Mouse (Mus musculus): ENCODE data around the gene Ggnbp2.
"Not testable (repeated sequence)": the region's sequence is repeated elsewhere in the genome, so short reads cannot be mapped to it uniquely, and the experiment has no call there.

Ggnbp2 gene

DNA sequence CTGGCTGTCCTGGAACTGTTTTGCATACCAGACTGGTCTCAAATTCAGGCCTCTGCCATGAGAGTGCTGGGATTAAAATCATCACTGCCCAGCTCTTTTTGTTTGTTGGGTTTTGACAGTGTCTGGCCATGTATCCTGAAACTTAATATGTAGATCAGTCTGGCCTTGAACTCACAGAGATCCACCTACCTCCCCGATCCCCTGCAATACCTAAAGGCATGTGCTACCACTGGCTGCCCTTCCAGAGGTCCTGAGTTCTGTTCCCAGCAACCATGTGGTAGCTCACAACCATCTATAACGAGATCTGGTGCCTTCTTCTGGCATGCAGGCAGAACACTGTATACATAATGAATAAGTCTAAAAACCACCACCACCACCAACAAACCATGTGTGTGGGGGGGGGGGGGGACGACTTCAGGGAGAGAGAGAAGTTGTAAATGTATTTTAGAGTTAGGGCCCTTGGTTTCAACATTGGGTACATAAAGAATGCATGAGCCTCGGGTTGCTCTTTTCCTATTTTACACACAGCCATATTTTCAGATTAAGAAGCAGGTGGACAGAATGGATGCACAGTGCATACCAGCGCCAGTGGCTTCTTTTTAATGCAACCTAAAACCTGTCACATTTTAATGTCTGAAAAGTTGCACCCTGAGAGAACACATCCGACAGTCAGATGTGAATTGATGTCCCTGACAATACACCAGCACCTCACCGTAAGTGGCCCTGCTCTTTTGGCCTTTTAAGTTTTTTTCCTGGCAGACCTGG lies 8.6 kb upstream of the Ggnbp2 start:
- no peak for DNase-seq

DNA sequence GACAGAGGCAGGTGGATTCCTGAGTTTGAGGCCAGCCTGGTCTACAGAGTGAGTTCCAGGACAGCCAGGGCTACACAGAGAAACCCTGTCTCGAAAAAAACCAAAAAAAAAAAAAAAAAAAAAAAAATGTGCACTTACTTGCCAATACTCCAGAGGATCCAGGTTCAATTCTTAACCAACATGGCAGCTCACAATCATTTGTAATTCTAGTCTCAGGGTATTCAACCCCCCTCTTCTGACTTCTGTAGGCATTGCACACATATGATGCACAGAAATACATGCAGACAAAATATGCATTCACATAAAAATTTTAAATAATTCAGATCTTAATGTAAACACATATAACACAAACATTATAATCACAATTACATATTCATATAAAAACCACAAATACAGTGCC lies 5.4 kb upstream of the Ggnbp2 start:
- not testable (repeated sequence) for DNase-seq

DNA sequence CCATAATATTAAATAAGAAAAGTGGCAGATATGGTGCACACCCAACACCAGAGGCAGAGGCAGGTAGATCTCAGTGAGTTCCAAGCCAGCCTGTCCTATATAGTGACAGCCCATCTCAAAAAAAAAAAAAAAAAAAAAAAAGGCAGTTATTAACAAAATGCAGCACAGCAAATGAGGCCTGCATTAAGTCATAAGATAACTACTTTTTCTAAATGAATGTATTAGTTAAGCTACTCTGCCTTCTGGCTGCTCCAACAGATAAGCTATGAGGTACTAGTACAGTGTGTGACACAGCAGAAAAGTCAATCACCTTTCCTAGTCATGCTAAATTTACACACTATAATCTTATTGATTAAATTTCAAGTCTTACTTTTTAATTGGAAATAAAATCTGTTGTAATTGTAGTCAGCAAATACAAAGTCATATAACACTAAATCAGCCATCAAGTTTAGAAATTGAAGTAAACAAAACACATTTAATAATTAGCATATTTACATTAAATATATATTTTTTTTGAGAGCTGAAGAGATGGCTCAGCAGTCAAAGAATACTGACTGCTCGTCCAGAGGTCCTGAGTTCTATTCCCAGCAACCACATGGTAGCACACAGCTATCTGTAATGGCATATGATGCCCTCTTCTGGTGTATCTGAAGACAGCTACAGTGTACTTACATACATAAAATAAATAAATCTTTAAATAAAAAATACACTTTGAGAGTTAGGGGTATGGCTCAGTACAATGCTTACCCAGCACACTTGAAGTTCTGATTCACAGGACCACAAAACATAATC lies 2.6 kb upstream of the Ggnbp2 start:
- DNase-seq, result no peak

DNA sequence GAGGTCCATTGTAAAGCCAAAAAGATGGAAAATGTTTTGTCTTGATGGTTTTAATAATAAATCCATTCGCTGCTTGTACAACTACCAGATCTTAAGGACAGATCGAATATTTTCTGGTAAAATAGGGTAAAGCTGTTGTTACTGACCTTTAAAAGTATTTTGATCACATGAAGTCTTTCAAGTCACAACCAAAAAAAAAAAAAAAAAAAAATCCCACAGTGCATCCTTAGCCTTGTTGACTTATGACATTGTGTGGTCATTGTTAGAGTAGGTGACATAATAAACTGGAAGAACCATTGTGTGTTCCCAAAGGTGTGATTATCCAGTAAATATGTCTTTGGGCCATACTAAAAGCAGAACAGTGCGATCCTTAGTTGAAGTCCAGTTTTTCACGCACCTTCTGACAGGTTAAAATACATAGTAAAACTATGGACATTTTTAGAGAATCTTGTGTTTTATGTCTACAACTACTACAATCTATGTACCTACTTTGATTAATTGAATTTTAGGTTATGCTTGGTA lies 992 bp upstream of the Ggnbp2 start:
- no peak for DNase-seq

DNA sequence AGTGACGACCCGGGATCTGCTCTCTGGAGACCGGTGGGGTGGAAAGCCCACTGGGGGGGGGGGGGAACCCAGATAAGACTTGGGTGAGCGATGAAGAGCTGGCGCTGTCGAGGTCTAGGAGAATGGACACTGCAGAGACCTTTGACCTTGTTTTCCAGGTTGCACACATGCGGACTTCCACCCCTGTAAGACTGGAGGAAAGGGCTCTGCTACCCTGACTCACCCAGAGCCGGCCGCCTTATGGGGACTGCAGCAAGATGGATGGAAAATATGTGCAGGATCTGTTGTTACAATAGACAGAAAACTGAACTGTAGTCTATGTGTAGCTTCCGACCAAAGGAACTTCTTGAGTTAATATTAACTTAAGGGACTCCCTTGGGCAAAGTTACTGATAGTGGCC lies 429 bp upstream of the Ggnbp2 start:
- no peak for DNase-seq

DNA sequence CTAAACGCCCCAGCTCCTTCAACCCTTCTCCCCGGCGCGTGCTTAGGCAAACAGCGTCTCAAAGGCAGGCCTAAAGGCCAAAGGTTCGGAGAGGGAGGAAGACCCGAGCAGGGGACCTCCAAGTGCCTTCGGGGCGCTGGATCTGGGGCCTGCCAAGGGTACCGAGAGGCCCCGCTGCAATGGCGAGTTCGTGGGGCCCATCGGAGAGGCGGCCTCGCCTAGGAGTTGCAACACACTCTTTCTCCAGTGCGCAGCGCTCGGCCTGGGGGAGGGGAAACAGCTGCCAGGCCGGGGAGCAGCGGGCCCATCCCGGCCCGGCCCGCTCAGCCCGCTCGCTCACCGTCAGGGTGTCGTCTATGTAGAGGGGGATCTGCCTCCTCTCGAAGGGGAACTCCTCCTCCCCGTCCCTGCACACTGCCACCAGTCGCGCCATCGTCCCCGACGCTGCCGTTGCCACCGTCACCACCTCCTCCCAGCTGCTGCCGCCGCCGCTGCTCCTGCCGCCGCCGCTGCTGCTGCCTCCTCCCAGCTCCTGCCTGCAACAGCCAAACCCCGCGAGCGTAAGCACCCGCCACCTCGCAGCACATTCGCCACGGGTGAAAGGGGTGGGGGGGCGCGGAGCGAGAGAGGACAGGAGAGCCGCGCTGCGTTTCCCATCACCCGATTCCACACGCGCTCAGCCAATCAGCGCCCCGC lies 932 bp downstream of the Ggnbp2 start:
- peak; percentile 92 to 96 for DNase-seq

DNA sequence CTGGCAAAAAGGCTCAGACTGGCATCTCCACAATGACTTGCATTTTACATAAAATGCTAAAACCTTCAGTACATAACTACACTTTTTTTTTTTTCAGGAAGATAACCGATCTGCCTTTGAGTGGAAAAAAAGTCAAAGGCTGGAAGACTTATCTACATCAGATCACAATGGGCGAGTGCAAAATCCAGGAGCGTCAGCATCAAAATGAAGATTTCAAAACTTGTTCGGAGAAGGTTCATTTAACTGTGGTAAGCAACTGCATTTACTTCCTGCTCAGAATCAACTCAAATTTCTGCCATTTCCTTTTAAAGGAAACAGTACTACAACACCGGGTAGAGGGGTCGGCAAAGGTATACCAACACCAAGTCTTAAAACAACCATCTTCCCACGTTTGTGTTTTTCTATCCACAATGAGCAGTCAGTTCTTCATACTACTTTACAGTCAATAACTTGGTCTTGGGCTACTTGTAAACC lies 1.8 kb downstream of the Ggnbp2 start:
- no peak for DNase-seq

DNA sequence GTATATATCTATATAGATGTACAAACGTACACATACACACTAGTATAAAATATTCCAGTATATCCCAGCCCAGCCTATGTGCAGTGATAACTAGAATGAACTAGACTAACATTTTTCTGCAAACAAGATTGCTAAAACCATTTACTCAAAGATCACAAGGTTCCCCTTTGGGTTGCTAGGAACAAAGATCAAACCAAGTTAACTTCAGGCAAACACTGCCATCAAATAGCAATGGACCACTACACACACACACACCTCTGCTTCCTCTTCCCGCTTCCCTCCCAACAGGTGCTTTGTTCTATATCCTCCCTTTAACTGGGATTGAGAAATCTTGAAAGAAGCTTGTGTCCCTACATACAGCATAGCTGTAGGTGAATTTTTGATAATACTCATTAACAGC lies 3.0 kb downstream of the Ggnbp2 start:
- DNase-seq, result no peak

DNA sequence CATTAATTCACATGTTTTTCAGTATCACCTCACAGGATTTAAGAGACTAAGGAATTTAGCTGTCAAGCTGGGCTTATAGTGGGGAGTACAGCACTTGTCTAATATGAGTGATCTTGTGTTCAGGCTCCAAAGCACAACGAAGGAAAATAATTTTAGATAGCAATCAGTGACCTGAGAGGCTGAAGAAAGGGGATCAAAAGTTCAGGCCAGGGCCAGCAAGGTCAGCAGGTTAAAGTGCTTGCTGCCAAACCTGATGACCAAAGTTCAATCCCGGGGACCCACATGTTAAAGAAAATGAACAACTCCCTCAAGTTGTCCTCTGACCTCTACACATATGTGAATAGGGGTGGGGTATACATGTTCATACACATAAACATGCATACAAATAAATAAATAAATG lies 5.3 kb downstream of the Ggnbp2 start:
- no peak for DNase-seq

DNA sequence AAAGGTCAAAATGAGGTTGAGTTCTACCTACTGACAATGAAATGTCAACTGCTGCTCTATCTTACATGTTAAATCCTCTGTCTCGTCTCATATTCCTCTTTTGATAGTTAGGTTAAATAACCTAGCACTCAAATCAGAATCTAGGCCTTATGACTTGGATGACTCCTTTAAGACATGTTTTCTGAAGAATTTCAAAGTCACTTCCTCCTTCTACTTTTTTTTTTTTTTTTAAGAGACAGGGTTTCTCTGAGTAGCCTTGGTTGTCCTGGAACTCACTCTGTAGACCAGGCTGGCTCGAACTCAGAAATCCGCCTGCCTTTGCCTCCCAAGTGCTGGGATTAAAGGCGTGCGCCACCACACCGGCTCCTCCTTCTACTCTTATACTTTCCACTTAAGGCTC lies 15.3 kb downstream of the Ggnbp2 start:
- DNase-seq, result no peak

DNA sequence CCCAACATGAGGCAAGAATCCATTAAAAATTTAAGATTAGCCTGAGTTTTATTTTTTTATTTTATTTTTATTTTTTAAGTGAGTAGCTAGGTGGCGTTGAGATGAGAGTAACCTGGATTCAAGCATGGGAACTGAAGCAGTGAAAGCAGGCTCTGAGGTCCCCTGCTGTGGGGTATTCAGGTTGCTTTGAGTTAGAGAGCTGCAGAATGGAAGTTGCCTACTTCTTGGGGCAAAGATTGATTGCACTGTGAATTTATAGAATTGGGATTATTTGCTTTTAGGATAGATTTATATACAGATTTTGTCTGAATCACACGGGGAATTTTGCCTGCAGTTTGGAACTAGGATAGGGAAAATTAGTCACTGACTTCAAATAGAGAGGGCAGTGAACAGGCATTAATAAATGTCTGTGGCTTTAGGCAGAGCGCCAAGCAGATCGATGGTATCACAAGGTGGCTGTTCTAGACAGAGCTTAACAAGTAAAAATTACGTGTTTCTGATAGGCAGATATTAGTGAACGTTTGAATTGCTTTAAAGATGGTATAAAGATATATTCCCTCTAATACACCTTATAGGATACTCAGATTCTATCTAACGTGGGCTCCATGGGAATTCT lies 23.0 kb downstream of the Ggnbp2 start:
- DNase-seq, result no peak

DNA sequence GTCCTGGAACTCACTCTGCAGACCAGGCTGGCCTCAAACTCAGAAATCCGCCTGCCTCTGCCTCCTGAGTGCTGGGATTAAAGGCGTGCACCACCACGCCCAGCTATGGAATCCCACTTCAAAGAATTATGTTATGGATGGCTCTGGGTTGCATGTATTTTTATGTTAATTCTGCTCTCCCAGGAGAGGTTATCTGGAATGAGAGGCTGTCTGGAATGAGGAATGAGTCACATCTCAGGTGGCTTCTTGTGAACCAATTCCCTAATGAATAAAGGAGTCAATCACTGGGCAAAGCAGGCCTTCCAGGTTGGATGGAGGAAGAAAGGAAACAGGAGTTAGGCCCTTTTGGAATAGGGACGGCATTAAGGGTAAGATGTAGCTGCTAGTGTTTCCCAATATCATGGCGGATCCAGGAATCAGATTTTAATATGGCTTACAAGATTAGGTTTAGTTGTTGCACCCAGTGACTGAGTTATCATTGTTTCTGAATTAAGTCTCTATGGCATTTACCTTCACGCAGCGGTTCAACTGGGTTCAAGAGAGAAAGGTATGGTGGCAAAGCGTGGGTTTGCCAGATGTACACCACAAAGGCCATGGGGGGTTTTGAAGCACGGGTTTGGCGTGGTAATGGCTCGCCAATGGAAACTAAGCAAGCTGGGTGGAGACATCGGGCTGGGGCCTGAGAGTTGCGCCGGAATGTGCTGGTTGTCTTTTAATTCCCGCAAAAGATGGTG lies 23.7 kb downstream of the Ggnbp2 start:
- DNase-seq, result no peak

DNA sequence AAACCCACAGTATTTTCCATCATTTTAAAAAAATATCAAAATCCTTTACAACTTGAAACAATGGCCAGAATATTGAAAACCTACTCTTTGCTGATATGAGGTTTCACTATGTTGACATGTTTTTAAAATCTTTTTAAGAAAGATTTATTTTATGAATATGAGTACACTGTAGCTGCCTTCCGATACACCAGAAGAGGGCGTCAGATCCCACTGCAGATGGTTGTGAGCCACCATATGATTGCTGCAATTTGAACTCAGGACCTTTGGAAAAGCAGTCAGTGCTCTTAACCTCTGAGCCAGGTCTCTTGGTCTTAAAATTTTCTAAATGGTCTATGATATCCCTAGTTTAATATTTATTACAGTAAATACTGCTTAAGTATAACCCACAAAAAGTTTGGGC lies 31.3 kb downstream of the Ggnbp2 start:
- no peak for DNase-seq

DNA sequence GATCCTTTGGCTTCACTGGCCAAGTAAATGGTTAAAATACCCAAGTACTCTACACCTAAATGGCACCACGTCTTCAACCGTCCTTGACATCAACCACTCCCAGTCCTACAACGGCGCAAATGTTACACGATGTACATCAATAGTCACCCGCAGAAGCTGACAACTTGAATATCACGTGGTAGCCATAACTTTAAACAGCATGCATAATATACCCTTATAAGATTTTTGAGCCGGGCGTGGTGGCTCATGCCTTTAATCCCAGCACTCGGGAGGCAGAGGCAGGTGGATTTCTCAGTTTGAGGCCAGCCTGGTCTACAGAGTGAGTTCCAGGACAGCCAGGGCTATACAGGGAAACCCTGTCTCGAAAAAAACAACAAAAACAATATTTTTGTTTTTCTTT lies 41.1 kb downstream of the Ggnbp2 start:
- DNase-seq, result not testable (repeated sequence)

DNA sequence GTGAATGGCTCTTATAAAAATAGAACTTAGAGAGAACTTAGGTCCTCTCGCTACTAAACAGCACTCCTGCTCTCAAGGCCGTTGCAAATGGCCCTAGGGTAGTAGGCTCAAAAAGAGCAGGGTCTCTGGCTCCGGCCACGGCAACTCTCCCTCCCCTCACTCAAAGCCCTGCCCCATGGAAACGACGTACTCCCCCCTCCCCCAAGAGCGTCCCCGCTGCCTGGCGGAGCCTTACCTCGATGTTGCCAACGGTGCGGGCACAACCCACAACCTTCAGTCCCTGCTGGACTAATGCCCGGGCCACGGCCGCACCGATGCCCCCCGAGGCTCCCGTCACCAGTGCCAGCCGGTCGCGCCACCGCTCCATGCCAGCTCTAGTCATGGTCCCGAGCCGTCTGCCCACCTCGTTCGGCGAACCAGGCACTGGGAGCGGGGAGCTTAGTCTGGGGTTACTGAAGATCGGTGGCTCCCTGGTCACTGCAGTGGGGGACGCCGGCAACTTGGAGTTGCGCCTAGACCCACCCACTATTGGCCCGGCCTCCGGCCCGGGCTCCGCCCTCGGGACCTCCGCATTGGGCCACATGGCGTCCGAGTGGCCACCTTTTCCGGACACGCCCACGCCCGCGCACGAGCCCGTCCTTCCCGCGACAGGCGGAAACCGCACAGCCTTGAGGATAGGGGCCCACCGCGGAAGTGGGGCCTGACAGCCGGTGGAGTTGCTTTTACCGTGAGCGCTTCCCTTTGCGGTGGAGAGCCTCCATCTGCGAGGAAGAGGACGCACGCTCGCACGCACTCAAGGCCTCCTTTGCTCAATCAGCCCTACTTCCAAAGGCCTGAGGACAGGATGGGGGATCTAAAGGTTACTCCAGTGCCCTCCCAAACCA lies 41.9 kb downstream of the Ggnbp2 start, which contains the start of gene Dhrs11:
Gene Dhrs11, minus strand, starts transcription at position 479 of the 884 bp plus-strand sequence.
- DNase-seq, result peak; percentile 94 to 95

DNA sequence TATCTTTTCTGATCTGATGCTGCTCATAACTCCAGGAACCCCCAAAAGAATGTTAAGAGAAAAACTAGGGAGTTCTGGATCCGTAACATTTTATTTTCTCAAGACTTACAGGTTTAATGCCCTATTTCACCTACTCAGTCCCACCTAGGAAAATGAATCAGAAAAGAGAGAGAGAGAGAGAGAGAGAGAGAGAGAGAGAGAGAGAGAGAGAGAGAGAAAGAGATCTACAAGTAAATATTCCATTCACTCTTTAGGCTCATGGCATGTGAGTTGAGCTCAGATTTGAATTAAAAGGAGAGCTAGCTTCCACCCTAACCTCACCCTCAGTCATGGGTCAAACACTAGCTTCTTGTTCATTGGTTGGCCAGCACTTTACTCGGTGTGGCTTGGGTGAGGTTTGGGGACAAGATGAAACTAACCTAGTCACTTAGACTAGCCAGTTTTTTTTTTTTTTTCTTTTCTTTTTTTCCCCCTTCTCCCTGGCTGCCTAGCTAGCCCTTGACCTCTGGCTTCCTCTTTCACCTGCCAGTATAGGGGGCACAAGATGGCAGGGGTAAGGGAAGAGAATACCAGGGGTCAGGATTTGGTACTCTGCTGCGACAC lies 42.6 kb downstream of the Ggnbp2 start:
- no peak for DNase-seq

DNA sequence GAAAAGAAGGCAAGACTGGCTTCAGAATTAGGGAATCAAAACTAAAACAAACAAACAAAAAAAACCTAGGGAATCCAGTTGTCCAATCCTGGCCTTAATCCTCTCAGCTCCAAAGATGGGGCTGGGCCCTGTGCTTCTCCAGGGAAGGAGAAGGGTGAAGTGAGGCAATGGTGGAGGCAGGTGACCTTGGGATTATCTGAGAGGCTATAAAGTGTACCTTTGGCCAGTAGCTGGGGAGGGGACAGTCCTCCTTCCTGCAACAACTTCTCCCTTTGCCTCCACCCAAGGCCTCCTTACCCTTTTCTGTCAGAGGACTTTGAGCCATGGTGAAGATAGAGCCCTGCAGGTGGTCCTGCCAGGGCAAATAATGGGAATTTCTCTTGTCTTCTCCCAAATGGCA lies 43.1 kb downstream of the Ggnbp2 start:
- no peak for DNase-seq

DNA sequence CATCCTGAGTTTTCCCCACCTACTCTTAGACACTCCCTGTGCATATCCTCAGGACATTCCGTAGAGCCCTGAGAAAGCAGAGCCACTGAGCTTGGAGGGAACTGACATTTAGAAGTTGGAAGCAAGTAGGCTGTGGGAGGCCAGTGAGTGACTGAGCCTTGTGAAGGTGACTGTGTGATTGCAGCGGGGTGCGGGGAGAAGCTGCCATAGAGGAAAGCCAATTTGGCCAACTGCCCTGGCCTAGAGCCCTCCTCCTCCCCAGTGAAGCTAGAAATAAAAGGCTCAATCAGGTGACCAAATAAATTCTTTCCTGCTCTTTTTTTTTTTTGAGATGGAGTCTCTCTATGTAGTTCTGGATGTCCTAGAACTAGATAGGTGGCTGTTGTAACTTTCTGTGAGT lies 44.4 kb downstream of the Ggnbp2 start:
- DNase-seq, result peak; percentile 85 to 92

DNA sequence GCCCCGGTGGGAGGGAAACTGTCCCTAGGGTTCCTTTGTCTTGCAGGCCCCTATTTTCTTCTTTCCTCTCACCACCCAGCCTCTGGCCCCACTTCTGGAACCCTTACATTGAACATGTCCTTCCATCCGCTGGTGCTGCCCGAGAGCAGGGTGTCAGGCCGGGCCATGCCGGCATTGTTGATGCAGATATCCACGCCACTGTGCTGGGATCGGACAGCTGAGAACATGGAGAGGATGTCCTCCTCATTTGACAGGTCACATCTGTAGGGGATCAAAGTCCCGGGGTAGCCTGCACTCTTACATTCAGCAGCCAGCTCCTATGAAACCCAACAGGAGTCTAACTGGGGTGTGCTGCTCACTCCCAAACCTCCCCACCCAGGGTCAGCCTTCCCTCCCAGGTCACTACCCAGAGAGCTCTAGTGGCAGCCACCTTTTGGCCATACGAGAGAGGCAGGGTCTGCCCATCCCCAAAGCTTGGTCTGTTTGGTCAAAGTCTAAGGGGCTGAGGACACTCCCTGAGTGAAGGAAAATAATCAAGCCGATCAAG lies 45.3 kb downstream of the Ggnbp2 start:
- peak in 1 of 2 experiments; percentile 25 for DNase-seq

DNA sequence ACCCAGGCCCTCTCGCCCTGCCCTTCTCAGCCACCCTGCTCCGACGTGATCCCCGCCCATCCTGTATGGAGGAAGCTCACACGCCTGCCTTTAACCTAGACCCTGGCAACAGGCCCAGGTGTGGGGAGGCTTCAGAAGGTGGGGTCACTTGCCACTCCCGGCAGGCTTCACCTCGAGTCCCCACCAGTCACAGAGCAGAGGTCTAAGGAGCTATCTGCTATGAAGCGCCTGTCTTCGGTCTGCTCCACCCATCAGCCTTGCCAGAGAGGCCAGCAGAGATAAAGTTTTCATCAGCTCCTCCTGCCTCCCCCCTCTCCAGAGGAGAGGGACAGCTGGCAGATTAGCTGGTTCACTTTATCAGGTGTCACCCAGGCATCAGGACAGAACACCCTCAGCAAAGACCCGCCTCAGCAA lies 47.1 kb downstream of the Ggnbp2 start:
- peak in 1 of 2 experiments; percentile 41 for DNase-seq

All from cerebellum, postnatal 25 days (tissue).